Mouse (Mus musculus) c-Kit-positive CD71-positive TER-119-positive erythroid progenitor cells, embryonic 14.5 days (primary cell): Measurements from ENCODE around the gene Skap2.

Source experiments
- DNase-seq: peaks from one replicate; pipeline ENCODE4 v3.0.0-alpha.2; 2013; ENCODE audit warnings: low spot score

The Skap2 gene

DNA sequence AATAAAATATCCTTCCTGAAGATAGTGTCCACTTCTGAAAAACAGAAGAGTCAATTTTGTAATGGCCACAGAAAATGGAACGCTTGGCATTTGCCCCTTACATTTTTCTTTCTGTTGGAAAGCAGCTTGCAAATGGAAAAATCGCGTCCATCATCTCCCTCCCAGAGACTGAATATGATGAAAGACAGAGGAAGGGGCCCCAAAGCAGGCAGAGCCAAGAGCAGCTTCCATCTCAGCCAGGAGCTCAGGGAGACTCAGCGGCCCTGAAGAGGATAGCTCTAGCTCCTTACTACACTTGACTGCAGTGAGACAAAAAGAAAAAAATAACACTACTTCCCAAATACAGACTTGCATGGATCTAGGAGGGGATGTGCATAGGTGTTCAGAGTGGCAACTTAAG, 122.5 kb downstream of the Skap2 start:
- DNase-seq, result no peak

DNA sequence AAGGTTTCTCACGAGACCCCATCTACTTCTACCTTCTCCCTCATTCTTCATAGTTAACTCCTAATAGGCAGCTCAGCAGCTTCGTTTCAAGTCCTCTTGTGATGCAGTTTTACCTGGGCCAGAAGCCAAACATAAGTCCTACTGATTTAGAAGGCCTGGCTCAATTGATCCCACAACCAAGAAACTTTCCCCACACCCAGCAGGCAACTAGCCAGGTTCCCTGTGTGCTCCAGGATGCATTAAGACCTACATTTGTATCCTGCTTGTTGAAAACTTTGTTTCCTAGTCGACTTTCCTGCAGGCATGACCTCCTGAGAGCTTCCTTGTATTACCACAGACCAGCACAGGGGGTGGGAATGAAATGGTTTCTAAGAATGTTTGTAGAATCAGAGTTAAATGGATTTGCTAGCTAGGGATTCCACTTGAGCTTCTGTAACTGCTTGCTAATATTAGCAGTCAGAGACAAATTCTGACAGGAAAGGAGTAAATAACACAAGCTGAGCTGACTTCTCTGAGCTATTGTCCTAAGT, 125.4 kb downstream of the Skap2 start:
- no peak for DNase-seq

DNA sequence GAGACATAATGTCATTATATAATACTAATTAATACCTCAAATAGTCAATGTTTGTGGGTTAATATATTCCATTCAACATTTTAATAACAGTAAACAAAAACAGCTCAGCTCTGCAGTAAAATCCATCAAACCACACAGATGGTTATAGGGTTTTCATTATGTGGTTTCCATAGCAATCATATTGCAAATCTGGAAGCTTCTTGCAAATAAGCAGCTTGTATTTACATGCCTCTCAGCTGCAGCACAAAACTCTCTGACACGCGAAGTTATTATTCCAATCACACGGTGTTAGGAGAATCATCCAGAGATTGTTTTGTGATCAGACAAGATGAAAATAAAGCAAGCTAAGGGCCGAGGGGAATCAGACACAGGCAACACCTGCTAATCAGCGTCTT, 129.5 kb downstream of the Skap2 start:
- no peak for DNase-seq

DNA sequence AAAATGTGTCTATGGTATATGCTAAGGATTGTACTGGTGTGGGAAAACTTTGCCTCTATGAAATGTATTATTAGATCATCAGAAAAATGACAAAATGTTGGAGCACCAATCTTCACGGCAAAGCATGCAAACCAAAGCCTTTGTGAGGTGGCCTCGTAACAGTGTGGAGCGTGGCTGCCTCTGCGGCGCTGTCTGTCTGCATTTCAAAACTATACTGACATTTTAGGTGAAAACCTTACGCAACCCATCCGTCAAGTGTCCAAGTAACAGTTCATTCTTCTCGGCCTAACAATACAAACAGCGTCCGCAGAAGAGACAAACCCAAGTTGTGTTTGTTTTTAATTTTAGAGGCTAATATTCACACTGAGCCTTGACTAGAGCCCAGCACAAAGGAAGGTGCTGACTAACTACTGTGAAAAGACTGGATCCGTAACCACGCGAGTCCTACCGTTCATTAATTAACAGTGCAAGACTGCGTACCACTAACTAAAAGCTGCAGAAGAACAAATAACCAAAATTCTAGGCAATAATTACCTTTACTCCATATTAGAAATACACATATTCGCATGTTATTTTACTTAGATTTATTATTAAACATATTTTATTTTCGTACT, 130.0 kb downstream of the Skap2 start:
- no peak for DNase-seq

DNA sequence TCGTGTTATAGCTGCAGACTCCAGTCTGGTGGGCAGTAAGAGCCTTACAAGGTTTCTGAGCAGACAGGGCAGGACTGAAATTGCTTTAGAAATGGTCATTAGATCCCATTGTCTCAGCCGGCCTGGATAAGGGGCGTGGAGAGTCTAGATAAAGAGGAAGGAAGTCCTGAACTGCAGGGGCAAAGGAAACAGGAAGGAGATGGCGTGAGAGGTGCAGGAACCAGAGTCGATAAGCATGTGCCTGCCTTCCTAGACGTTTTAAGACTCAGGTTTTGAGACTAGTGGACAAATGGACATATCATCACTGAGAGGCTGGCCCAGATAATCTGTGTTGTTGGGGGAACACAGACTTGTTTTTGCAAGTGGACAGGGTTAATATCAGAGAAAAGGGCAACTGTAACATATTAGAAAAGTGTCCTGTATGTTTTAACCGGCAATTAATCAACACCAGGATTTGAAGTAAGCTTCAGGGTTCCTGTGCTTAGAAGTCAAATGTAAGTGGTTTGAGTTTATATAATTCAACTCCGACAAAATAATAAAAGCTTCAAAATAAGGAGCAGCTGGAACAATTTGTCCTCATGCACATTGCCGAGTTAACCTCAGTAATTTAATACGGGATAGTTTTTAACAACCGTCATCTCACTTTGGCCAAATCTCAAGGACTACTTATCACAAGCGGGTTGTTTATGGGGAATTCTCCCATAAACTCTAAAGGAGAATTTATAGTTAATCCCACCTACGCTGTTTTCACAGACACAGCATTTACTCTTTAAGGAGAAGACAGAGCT, 131.0 kb downstream of the Skap2 start:
- no peak for DNase-seq

DNA sequence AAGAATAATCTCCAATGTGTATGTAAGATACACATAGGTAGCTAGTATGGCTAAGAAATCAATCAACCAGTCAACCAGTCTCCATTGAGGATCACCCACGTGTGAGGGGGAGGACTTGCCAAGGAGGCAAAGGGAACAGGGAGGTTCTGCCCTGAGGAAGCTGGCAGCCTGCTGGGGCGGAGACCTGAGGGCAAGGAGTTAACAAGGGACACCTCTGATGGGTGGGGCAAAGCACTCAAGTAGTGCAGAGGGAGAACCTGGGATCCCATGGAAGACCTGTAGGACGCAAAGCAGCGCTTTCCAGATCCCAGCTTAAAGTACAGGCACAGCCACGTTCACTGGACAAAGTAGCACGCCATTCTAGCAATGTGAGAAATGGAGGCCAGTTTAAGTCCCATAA, 131.6 kb downstream of the Skap2 start:
- no peak for DNase-seq

DNA sequence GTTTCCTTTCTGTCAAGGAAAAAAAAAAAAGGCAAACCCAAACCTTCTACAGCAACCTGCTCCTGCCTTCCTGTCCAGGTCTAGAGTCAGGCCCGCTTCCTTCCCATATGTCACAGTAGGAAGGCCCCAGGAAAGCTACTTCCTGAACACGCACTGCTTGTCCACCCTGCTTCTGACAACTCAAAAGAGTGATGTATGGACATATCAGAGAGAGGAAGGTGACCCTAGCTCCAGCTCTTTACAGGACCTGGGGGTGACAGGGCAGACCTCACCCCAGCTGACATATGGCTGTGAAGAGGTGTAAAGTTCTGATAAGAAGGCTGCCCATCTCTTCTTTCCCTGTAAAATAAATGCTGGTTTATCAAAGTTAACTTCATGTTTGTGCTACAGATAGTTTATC, 133.8 kb downstream of the Skap2 start:
- DNase-seq, result no peak

DNA sequence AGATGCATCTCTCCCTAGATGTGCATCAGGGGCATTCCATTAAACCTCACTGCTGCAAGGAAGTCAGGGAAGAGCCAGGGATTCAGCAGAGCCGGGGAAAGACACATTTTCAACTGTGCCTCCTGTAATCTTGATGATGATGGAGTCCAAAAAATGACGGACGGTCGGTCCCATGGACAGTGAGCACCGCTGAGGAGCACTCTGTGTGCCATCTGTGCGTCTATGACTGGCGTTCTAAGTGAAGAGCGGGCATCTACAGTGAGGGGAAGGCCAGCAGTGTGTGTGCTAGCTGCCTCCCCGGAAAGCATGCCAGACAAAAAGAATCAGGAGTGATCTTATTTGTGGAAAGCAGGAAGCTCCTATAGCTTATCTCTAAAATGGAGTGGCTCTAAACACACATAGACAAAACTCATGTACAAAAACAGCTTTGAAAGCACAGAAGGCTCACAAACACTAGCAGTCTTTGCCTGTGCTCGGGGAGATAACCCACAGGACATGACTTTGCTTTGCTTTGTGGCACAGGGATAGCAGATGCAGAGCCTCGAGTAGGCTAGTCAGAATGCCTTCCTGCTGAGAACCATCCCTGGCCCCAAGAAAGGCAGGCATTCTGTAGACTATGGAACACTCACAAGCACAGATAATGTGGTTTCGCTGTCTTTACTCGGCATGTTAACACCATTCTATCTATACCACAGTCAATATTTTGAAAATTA, 135.4 kb downstream of the Skap2 start:
- DNase-seq, result no peak

DNA sequence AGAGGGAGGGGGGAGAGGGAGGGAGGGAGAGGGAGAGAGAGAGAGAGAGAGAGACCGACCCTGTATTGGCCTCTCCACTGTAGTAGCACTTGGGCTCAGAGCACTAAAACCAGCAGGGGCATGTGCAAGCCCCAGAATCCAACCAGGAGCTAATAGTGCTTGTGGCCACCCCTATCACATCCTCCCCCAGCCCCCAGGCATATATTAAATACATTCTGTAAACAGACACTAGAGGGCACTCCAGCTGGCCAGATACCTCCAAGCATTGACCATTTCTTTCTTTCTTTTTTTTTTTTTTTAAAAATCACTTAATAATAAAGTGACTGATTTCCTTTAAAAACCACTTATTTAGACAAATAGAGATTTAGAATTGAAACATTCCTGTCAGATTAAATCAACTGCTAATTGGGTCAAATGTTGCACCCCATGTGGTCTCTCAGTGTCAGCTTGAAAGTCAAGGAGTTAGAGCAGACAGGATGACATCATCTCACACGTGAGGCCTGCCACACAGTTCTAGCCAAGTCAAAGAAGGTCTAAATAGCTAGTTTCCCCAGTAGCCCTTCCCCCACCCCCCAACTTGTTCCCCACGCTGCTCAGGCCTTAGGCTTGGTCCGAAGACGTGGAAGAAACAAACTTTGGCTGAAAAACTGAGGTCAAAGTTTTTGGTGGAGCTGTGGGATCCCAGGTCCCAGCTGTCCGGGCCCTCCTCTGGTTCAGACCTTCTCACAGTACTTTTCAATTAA, 136.3 kb downstream of the Skap2 start:
- DNase-seq, result no peak

DNA sequence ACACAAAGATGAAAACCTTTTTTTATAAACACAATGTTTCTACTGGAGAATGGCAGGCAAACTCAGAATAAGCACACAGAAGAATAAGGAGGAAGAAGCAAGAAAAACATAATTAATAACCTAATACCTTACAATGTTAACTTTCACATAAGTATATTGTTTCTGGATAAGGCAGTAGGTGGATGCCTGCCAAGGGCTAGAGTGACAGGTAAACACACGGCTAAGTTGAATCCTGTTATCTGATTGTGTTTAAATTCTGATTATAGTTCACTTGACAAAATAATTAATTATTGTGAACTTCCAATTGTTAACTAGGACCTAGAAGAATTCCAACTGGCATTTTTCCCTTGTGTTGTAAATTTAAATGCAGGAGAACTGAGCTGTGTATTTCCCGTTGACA, 138.3 kb downstream of the Skap2 start:
- no peak for DNase-seq

DNA sequence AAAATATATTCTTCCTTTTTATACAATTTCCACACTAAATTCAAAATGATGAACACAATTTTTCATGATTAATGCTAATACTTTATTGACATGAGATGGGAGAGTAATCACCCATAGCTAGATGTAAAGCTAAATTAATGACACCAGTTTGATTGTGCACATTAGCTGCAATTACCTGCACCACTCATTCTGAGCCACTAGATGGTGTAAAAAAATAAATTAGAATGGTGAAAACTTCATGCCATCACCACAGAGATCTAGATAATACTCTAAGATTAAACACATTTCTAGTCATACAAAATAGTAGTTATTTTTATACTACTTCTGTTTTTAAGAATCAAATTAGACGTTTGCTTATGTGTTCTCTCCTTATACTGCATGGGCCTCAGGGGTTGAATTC, 141.2 kb downstream of the Skap2 start:
- no peak for DNase-seq

DNA sequence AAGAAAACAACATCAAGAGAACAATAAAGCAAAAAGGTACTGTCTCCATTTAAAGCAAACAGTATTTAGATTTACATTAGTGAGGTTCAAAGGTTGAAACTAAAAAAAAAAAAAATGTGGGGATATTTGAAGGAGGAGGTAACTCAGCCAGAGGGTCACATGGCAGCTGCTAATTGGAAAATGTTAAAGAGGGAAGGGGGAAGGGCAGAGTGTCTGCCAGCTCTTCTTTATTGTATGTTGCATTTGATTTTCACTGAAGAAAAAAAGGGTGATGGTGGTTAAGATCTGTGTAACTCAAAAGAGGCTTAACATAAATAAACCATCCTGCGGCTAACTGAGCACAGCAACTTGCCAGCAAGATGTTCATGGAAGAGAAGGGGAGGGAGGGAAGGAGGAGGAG, 142.1 kb downstream of the Skap2 start:
- no peak for DNase-seq

DNA sequence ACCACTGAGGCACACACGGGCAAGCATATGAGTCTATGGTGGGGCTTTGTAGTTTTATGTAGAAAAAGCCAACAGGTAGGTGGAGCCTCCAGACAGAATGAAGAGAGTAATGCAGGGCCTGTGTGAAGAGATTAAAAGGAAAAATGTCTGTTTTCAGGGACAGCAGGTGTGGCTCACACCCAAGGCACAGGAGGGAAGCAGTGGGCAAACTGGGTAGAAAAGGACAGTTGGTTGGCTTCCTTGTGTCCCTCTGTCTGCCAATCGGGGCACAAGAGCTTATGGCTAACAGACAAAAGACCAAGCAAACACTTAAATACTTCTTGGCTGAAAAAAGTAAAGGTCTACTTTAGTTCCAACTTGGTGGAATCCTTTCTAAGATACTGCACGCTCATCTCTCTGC, 145.8 kb downstream of the Skap2 start:
- no peak for DNase-seq

DNA sequence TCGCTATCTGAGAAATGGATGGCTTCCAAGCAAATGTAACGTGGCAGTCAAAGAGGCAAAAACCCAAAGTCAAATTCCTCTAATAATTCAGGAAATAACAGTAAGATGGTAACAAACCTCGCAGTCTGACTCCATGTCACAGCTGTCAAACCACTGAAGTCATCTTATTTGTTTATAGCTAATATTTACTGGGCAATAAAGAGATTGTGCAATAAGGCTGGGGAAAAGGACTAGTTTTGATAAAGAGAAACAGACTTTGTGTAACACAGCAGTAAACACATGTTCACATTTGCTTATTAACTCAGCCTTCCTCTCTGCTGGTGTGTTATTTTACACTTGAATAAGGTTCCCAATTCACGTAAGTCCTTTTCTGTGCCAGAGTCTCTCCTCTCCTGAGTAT, 148.8 kb downstream of the Skap2 start:
- no peak for DNase-seq

DNA sequence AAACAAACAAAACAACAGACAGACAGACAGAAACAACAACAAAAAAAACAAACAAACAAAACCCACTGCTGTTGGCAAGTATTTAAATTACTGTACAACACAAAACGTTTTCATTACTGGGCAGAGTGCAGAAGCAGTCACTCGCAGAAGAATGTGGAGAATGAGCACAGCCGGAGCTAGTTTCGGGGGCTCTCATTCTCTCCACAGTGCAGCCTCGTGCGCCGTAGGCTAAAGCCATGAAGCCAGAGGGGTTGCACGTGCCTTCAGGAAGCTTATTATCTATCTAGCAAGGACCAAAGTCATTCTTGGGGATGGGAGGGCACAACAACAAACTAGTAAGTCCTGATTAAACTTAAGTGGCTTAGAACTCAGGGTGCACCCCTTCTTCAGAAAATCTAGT, 152.0 kb downstream of the Skap2 start:
- DNase-seq, result no peak

DNA sequence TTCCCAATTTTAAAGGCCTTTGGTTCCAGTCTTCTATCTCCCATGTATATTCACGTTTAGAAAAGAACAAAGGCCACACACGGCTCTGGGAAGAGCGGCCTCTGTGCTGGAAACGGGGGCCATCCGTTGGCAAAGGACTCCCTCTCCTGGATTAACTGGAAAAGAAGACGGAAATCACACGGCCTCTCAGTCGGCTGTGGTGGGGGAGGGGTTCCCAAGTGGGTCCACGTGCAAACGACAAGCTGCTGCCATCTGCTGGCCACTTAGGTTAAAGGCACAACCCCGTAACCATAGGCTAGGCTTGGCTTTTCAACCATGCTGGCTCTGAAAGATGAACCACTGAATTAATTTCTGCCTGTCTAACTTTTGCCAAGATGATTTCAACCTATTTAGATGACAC, 154.5 kb downstream of the Skap2 start:
- DNase-seq, result peak; percentile 68

DNA sequence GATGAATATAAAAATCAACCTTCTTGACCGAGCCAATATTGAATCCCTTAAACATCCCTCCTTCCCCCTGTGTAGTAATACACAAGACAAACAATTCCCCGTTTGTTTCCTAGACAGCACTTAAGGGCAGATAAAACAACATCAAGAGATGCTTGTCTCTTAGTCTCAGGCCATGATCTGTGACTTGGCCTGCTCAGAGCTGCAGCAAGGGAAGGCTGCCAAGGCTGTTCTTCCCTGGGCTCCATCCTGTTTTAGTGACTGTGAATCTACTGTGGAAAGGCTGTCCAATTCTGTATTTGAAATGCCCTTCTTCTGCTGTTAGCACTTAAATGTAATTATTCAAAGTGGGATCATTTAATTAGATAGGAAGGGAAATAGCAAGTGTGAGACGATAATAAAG, 159.1 kb downstream of the Skap2 start:
- DNase-seq, result no peak

DNA sequence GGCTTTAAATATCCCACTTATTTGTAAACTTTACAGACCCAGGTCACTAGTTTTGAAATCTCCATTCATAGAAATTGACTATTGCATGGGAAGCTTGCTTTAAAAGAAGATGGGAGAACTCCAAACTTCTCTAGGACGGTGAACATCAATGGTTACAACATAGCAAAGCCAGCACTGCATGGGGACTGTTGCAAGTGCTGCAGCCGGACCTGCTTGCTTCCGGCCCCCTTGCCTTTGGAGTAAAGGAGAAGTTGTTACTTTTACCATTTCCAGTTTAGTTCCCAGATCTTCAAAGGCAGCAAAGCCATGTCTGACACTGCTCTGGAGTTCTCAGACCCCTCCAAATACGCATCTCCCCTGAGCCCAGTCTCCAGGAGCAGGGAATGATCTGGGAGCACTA, 159.7 kb downstream of the Skap2 start:
- DNase-seq, result no peak

DNA sequence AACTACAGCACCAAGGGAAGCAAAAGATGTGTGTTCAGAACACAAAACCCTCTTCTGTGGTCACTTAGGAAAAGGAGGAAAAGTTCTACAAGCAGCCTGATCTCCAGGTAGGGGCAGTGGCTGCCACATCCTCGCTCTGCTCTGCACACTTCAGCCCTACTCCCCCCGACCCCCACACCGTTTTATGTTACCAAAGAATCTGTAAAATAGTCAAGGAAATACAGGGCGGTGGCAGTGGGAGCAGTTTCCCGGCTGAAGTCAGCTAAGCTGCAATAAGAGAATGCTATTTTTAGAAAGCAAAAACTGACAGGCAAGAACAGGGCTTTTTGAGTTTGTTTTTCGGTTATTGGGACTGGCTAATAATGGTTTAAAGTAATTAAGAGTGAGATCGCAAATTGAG, 160.8 kb downstream of the Skap2 start:
- no peak for DNase-seq

DNA sequence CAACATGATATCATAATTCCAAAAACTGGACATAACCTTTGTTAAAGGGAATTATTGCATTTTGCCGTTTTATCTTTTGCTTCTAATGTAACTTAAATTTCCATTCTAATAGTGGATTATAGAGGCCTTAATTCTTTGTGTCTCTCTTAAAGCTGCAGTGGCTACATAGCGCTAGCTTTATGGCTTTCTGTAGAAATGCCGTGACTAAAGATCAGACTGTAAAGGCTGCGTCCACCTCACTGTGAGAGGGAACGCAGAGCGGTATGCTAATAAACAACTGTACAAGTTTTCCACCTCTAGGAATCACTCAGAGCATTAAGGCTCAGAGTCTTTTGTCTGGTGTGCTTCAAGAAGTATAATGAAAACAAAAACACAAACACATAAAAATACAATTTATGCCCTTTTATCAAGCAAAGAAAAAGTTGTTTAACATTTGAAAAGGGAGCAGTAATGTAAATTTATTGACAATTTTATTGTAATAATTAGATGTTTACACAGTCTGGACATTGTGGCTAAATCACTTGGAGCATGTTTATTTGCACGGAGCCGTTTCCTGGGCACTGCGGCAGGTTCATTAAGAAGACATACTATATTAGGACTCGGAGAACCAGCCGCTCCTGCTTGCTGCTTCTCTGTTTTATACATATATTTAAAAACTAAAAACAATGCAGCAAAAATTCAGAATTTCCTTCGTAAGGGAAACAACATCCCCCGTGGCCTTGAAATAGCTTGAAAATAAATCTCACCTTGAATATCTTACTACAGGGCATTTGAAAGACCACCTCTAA, 162.1 kb downstream of the Skap2 start:
- DNase-seq, result no peak

DNA sequence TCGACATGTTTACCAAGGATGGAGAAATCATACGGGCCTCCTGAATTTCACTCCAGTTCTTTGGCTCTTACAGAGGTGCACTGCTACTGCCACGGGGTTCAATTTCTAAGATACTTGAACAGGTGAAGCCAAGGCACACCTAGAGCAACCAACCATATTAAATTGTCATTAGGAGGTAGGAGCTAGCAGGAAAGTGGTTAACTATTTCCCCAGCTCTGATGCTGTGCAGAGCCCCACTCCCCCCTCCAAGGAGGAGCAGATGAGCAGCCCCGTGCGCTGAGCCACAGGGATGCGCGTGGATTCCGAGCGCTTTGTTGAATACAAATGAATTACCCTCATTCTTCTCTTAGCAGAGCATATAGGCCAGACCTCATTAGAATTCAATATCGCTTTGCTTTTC, 162.8 kb downstream of the Skap2 start:
- DNase-seq, result no peak

DNA sequence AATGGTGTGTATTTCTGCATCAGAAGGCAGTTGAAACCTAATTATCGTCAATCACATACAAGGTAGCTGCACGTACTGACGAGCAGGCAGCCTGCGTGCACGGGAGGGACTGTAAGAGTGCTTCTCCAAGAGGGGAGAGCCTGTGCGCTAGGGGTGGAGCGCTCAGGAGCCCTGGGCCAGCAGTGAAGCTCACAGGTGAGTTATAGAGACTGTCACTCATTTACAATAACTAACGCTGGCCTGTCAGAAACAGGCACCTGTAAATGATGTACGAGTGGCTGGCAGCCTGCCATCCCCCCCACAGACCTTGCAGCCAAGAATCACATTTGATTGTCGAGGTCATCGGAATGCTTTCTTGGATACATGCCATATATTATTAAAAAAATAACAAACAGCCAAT, 168.2 kb downstream of the Skap2 start:
- no peak for DNase-seq
